Comparison of ENCODE assay signal across 8 mouse cellular contexts in the genomic region with DNA sequence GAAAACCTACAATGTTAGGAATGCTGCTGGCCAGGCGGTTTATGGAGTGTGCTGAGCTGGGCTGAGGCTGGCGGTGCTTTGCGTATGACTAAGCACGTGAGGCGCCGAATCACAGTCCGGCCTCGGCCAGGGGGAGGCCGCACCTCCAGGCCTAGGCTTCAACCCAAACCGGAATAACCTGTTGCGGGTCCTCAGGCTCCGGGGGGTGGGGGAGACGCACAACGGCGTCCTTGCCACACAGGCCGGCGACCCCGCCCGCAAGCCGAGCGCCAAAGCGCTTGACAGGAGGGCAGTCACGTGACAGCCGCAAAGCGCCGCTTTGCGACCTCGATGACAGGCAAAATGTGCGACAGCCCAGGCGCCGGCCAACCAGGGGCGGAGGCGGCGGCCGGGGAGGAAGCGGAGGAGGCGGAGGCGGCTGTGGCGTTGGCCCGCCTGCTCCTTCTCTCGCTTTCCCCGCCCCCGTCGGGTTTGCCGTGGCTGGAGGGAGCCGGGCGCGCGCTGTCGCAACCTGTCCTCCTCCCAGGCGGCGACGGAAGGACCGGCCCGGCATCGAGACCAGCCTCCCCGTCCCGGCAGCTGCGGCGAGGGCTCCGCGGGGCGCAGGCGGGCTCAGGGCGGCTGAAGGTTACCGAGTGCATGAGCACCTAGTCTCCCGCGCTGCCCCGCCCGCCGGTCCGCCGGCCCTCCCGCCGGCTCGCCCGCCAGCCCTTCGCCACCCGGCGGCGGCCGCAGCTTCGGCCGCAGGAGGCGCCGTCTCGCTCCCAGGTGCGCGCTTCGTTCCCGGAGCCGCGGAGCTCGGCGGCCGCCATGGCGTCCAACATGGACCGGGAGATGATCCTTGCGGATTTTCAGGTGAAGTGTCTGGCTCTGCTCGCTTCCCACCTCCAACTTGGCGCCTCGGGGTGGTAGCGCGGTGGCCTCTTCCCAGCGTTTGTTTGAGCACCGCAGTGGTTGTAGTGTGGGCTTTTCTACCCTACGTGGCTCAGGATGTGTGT. TPM values are rescaled to one million over a fixed set of nuclear protein-coding genes. Genes with fewer than 3 reads are reported as not detected.
A peak's percentile ranks its signal among the peaks of the same experiment; 100 is the strongest.
DNase-seq lines count a peak whose midpoint lies in the region; ATAC-seq lines count a peak whose summit lies in the region.

Gene Faf1, plus strand, starts transcription at position 371 of the 998 bp plus-strand sequence.

- H3K9ac ChIP-seq in heart, embryonic 15.5 days = peak within 1 kb of the TSS; percentile 74
- H3K9ac ChIP-seq in liver, embryonic 15.5 days = peak within 1 kb of the TSS; percentile 91
- H3K9ac ChIP-seq in neural tube, embryonic 12.5 days = peak within 1 kb of the TSS; percentile 88

- no peaks in the 10 kb centered on the region for H3K36me3 ChIP-seq in forebrain, embryonic 10.5 days (replicated peaks)
- no peaks in the 10 kb centered on the region for H3K36me3 ChIP-seq in heart, embryonic 15.5 days
- no peaks in the 10 kb centered on the region for H3K36me3 ChIP-seq in liver, embryonic 15.5 days (replicated peaks)
- no peaks in the 10 kb centered on the region for H3K36me3 ChIP-seq in neural tube, embryonic 12.5 days

- peak within 1 kb of the TSS; percentile 74 for H3K4me2 ChIP-seq in heart, embryonic 15.5 days
- H3K4me2 ChIP-seq in liver, embryonic 15.5 days = peak within 1 kb of the TSS; percentile 74
- H3K4me2 ChIP-seq in neural tube, embryonic 12.5 days (replicated peaks) = peak within 1 kb of the TSS; percentile 79

- peak; percentile 98 for ATAC-seq in heart, embryonic 15.5 days (replicated peaks; ENCODE audit: insufficient number of reproducible peaks, insufficient read depth, low FRiP score, low read depth)
- peak; percentile 98 for ATAC-seq in liver, embryonic 15.5 days (ENCODE audit: insufficient read depth)
- ATAC-seq in neural tube, embryonic 12.5 days (ENCODE audit: low FRiP score, low read depth) = peak; percentile 98

- H3K27ac ChIP-seq in forebrain, embryonic 10.5 days = peak within 1 kb of the TSS; percentile 95
- peak within 1 kb of the TSS; percentile 99 for H3K27ac ChIP-seq in heart, embryonic 15.5 days
- H3K27ac ChIP-seq in liver, embryonic 15.5 days (replicated peaks) = peak within 1 kb of the TSS; percentile 98
- H3K27ac ChIP-seq in neural tube, embryonic 12.5 days = peak within 1 kb of the TSS; percentile 91

- peaks cover 16% of the 10 kb centered on the region for H3K4me1 ChIP-seq in forebrain, embryonic 10.5 days
- H3K4me1 ChIP-seq in heart, embryonic 15.5 days (replicated peaks) = peaks cover 11% of the 10 kb centered on the region
- peaks cover 35% of the 10 kb centered on the region for H3K4me1 ChIP-seq in liver, embryonic 15.5 days (replicated peaks)
- peaks cover 8% of the 10 kb centered on the region for H3K4me1 ChIP-seq in neural tube, embryonic 12.5 days

- peak within 1 kb of the TSS; percentile 90 for H3K4me3 ChIP-seq in forebrain, embryonic 10.5 days
- peak within 1 kb of the TSS; percentile 67 for H3K4me3 ChIP-seq in heart, embryonic 15.5 days
- H3K4me3 ChIP-seq in liver, embryonic 15.5 days (replicated peaks) = peak within 1 kb of the TSS; percentile 92
- H3K4me3 ChIP-seq in neural tube, embryonic 12.5 days = peak within 1 kb of the TSS; percentile 90

- no peaks in the 10 kb centered on the region for H3K27me3 ChIP-seq in forebrain, embryonic 10.5 days (ENCODE audit: poor library complexity, severe bottlenecking)
- H3K27me3 ChIP-seq in heart, embryonic 15.5 days = no peaks in the 10 kb centered on the region
- no peaks in the 10 kb centered on the region for H3K27me3 ChIP-seq in liver, embryonic 15.5 days
- H3K27me3 ChIP-seq in neural tube, embryonic 12.5 days (replicated peaks) = no peaks in the 10 kb centered on the region

- DNase-seq in CD8-positive naive resting alpha-beta T cell, adult 2 months (ENCODE audit: low read depth in 2 of 2, low spot score in 2 of 2) = peak; percentile 94 to 95
- peak; percentile 92 for DNase-seq in c-Kit-positive CD71-negative TER-119-negative erythroid progenitor cells, embryonic 14.5 days (ENCODE audit: low read depth)
- peak; percentile 96 for DNase-seq in forebrain, embryonic 10.5 days (ENCODE audit: extremely low spot score, low spot score)
- peak; percentile 98 to 99 for DNase-seq in kidney, postnatal 36 days
- DNase-seq in telencephalon, adult 2 months (ENCODE audit: low read depth, low spot score) = peak; percentile 94

- WGBS in forebrain, embryonic 10.5 days = under 1% methylated on average over 107 of the region's 107 CpGs
- WGBS in heart, embryonic 15.5 days = under 1% methylated on average over 79 of the region's 107 CpGs
- WGBS in liver, embryonic 15.5 days (ENCODE audit: insufficient replicate concordance) = under 1% methylated on average over 107 of the region's 107 CpGs
- WGBS in neural tube, embryonic 12.5 days = under 1% methylated on average over 103 of the region's 107 CpGs

- H3K9me3 ChIP-seq in forebrain, embryonic 10.5 days = no peaks in the 10 kb centered on the region
- no peaks in the 10 kb centered on the region for H3K9me3 ChIP-seq in heart, embryonic 15.5 days (replicated peaks)
- no peaks in the 10 kb centered on the region for H3K9me3 ChIP-seq in liver, embryonic 15.5 days (replicated peaks)
- H3K9me3 ChIP-seq in neural tube, embryonic 12.5 days = no peaks in the 10 kb centered on the region

RNA-seq across cellular contexts. Expression of gene Faf1, which starts in this region (rescaled TPM):
- 28.3 and 29.7 TPM in 2 replicates for polyA plus RNA-seq in forebrain, embryonic 10.5 days (2016; fragmentation: Nextera tagmentation; extraction: Ambion mirVana)
- 19.3 TPM in 2 replicates for polyA plus RNA-seq in heart, embryonic 15.5 days (2015; fragmentation: Nextera tagmentation; extraction: Ambion mirVana)
- 13.9 and 14.5 TPM in 2 replicates for polyA plus RNA-seq in liver, embryonic 15.5 days (2015; fragmentation: Nextera tagmentation; extraction: Ambion mirVana)
- polyA plus RNA-seq in neural tube, embryonic 12.5 days (2016; fragmentation: Nextera tagmentation; extraction: Ambion mirVana) = 41.7 and 46.1 TPM in 2 replicates

Comparison
In these comparisons a context has a peak if more than half of its experiments do, and no peak if none do; other contexts are left out.
1. Peak in every context shown above with its lines: DNase-seq, ATAC-seq, H3K4me3 ChIP-seq and H3K27ac ChIP-seq.